Mouse (Mus musculus): ENCODE measurements at regions not wholly inside any gene's neighbourhood (a gene's known extent, or its start where the extent isn't known, plus 50 kb on each side); places are given as distances from the start of the nearest gene placed in this dataset.

- TF ChIP-seq POLR2A (IDR thresholded peaks at IDR 0.05; ENCODE audit: low read depth, low read length) (no peak), MAZ (IDR thresholded peaks at IDR 0.05; ENCODE audit: low read depth, low read length) (no peak), SIN3A (IDR thresholded peaks at IDR 0.05; ENCODE audit: low read length) (no peak), NRF1 (IDR thresholded peaks at IDR 0.05; ENCODE audit: low read depth, low read length) (no peak), ELF1 (IDR thresholded peaks at IDR 0.05; ENCODE audit: low read depth, low read length) (no peak), CTCF (conservative IDR thresholded peaks at IDR 0.05 in 1 of 2, IDR thresholded peaks at IDR 0.05 in 1 of 2; ENCODE audit: low read depth in 2 of 2, low read length in 2 of 2) (no peak), TCF12 (IDR thresholded peaks at IDR 0.05; ENCODE audit: low read depth, low read length) (no peak), E2F4 (IDR thresholded peaks at IDR 0.05; ENCODE audit: insufficient replicate concordance, low read depth, low read length) (no peak)
Observed at GRCm38 (mm10) chr10:21517721-21518120, 75.2 kb upstream of the 1700020N01Rik start.

Measured in CH12.LX (cell line).